Mouse (Mus musculus) adrenal gland, postnatal 4 days (tissue): Measurements from ENCODE around the gene Arhgef16. TPM values are rescaled to one million over a fixed set of nuclear protein-coding genes. Genes with fewer than 3 reads are reported as not detected.

Experiments used
- DNase-seq, 2 experiments: peaks; one replicate each; pipeline ENCODE4 v3.0.0; 2021 to 2022; ENCODE audit warnings: low spot score in 2 of 2, mixed read lengths in 2 of 2
- long read RNA-seq, 2 experiments: library from polyadenylated mRNA; stranded (forward); transcript quantifications; one replicate each; pipeline ENCODE4 v2.0.0; 2021
- total RNA-seq, 2 experiments: library from RNA; stranded (reverse); gene quantifications; 2 replicates each; pipeline ENCODE4 v1.2.3; 2021

Arhgef16 gene
- total RNA-seq: 1 to 10 TPM; 2.2 to 8.5 TPM
- long read RNA-seq, experiment 1, partial matches to known transcripts: 0 of 3 reads
- long read RNA-seq, experiment 1, other reads (novel, unspliced or antisense): 3 of 3 reads
- long read RNA-seq, experiment 2, partial matches to known transcripts: 4 of 15 reads
- long read RNA-seq, experiment 2, other reads (novel, unspliced or antisense): 9 of 15 reads

DNA sequence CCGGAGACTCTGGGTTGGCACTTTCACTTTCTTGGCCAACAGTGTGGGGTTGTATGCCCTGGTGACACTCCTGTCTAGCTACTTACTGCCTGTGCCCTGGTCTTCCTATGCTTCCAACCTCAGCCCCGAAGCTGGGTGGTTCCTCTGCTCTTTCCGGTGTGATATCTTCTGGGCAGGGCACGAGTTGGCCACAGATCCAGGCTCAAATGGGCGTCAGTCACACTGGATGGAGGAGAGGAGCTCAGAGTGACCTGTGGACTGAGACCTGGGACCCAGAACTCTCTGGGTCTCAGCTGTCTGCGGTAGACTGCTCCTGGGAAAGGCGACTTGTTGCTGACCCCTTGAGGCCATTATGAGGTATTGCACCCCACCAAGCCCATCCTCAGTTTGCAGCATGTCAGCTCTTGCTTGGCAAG lies at the start of gene Arhgef16:
Arhgef16 (minus strand) TSS at position 211 of the 416 bp plus-strand sequence.
- no peak for DNase-seq

DNA sequence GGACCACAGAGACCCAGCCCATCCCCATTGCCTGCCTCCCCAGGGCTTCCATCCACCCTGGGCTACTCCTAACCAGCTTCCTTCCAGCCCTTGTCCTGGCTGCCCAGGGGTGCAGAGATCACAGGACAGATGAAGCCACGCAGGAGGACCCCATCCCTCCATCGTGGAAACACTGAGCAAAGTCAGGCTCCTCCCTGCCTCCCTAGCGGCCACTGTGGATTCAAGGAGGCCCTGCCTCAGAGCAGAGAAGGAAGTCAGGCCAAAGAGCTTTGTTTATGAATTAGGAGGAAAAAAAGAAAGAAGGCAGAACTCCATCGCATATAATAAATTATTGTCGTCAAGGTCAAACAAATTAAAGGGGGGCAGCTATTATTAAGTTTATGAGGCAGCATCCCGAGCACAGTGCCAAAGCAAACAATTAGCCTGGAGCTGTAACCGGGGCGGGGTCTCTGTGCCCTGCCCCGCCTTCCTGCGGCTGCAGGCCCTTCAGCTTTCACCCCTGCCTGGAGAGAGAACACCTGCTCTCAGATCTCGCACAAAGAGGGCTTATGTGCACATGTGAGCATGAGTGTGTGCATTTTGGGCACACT lies 46.8 kb upstream of the Arhgef16 start:
- DNase-seq: no peak

DNA sequence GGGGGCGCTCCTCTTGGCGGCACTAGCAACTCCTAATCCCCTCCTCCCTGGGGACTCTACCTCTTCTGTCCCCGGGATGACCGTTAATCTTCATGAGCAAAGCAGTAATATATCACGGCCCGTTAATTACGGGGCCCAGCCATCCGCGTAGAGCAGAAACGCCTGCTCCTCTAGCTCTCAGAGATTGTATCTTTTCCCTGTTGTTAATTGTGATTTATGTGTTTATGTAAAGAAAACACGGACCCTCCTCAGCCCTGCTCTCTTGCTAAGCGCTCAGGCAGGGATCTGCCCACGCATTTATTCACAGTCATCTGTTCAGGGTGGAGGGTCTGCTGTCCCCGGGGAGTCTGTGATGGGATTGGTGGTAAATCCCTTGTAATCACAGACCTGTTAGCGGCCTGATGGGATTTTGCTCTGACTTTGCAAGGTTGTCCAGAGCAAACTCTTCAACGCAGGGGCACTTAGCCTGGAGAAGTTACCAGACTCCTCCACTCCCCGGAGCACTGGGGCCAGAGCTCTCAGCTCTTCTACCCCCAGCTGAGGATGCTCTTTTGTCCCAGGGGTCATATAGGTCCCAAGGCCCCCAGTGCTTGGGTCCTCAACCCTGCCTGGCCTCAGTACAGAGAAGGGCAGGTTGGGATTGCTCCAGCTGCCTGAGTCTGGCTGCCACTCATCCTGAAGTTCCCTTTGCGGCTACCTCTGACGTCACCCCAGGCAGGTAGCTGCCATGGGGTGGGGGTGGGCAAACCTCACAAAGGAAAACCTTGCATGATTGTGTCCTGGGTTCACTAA lies 45.5 kb upstream of the Arhgef16 start:
- DNase-seq: no peak

DNA sequence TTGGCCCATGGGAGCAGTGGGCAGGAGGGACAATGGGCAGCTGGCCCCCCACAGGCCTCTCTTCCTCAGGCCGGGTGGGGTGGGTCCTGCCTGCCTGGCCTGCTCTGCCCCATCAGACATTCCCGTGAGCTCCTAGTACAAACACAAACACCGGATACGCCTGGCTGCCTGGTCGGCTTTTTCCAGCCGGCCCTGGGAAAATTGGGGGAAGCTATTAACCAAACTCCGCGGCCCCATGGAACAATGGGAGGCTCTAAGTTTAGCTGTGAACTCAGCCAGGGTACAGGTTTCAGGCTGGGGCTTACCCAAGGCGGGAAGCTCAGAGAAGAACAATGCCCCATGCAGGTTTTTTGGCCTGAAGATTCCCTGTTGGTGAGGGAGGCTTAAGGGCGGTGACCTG lies 35.2 kb upstream of the Arhgef16 start:
- no peak for DNase-seq

DNA sequence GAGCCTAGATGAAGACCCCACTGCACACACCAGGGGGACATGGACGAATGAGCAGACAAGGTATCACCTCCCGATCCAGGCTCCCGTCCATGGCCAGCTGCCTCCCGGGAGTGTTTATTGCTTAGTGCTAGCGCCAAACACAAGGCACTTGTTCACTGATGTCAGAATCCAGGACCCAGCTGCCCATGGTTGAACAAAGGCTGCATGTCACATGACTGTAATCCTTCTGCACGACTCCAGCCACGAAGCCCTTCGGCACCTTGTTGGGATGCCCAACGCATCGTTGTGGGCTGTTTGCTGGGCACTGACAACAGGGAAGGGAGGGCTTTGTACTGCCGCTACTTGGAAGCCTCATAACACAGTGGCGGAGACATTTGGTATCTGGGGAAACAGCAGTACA lies 34.3 kb upstream of the Arhgef16 start, which contains the start of gene B230104I21Rik:
B230104I21Rik (plus strand) TSS at position 367 of the 400 bp plus-strand sequence.
- no peak for DNase-seq

DNA sequence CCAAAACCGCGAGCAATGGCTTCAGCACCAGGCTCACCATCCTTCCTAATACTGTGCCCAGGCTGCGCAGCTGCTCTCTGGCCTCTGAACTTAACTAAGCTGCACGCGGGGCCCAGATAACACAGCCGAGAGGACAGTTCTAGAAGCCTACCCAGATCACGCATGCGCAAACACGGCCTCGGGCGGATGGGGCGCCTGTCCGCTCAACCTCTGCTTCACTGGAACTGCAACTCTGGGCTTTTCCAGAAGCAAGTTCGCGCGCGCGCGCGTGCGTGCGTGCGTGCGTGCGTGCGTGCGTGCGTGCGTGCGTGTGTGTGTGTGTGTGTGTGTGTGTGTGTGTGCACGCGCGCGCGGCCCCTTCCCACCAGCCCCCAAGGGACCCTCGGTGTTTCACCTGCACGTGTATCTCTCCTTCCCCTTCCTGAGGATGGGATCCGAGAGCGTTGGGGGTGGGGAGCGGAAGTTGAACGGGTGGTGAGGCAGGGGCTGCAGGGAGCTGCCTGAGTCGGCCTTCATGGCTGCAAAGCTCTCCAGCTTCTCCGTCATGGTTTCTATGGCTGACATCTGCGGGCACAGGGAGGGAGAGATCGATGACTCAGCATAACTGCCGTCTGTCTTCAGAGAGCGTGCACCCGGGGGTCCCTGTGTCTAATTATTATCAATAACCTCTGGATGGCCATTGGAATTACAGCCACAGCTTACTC lies 33.4 kb upstream of the Arhgef16 start:
- DNase-seq: no peak

DNA sequence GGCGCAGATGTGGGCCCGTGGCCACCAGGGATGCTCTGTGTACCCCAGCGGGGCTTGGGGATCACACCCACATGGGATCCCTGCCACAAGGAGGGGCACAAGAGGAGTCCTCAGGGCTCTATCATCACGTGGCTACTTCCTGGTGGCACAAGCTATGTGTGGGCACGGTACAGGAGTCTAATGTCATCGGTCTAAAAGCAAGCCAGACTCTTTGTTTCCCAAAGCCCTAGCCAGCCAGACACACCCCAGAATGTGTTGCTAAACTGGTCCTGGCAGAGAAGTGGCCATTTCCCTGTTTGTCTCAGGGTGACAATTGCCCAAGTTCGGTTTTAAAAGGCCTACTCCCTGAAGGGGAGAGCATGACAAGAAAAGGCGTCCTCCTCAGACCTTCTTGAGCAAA lies 31.8 kb upstream of the Arhgef16 start:
- no peak for DNase-seq

DNA sequence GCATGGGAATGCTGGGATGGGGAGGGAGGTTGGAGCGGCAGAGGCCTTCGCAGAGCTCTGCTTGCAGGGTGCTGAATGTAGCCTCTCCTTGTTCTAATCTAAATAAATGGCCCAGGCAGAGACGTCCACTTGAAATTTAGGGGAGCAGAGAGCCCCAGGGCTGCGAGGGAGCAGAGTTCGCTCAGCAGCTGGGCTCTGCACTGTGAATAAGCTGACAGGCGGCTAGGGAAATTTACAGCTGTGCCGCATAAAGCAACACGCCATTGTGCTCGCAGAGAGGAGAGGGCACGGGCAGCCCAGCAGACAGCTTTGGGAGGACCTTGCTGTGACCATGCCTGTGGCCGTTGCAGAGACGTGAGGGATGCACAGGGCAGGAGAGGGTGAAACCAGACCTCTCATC lies 29.8 kb upstream of the Arhgef16 start:
- DNase-seq: no peak

DNA sequence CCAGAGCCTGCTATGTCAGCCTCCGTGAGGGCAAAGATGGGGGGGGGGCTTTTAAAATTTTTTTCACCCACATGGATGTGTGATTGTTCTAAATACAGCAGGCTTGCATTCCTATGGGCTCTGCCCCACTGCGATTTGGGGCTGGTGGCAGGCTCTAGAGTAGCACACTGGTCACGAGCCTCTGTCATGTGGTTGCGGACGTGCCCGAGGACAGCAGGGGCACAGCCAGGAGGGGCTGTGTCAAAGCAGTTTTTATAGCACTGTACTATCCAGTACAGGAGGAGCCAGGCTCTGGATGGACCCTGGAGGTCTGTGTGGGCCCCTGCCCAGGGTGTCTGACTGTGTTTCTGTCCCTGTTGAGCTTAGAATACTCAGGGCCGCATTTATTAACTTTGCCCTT lies 28.5 kb upstream of the Arhgef16 start:
- no peak for DNase-seq

DNA sequence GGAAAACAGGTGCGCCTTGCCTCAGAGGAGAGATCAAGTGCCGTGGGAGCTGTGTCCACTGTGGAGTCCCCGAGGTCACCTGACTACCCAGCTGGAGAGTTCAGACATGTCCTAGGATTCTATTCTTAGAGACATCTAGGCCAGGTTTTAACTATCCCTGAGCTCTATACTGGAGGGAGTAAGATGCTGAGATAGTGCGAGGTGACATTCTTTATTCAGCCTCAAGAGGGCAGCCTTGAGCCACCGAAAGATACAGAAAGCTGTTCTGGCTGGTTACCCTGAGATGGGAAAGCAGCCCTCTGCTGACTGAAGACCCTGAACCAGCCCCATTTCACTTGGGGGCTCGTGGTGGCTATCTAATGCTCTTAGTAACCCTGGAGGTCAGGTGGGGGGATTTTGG lies 27.4 kb upstream of the Arhgef16 start:
- DNase-seq: no peak

DNA sequence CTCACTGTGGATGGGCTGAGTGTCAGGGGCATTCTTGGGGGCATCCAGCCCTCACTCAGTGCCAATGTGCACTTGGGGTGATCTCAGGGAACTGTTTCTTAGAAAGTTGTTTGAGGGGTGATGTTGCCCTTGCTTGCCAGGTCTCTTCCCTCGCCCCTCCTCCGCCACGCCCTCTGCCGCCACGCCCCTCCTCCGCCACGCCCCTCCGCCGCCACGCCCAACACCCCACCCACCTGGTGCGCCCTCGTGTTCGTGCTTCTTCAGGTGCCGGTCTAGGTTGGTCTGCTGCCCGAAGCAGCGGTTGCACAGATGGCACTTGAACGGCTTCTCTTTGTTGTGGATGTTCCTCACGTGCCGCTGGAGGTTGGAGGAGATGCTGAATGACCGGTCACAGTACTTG lies 27.0 kb upstream of the Arhgef16 start:
- no peak for DNase-seq

DNA sequence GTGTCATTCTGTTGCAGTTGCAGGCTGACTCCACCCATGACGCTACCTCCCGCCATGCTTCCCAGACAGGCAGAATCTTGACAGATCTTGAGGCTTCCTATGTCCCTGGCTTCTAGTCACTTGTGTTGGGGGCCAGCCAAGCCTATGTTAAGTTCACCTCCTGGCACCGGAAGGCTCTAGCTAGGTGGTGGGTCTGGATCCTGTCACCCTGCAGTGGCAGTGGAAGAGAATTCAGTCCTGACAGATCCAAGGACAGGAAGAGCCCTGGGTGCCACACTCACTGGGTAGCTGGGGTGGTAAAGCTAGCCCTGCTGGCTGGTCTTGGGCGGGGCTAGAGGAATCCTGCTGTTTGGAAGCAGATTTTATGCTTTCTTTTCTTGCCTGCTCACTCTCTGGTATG lies 23.9 kb upstream of the Arhgef16 start:
- no peak for DNase-seq

DNA sequence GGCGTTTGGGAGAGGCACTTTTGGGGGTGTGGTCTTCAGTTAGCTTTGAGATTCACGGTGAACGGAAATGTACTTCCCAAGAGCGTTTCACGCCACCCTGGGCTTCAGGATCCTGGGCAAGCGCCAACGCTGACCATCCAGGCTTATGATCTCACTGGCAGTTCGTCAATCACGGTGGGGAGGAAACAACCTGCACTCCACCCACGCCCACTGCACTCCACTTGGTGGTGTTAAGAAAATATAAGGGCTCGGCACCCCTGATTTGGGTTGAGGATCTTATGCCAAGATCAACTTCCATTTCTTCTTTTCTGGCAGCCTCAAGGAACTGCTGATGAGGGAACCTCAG lies 12.1 kb upstream of the Arhgef16 start:
- DNase-seq: no peak

DNA sequence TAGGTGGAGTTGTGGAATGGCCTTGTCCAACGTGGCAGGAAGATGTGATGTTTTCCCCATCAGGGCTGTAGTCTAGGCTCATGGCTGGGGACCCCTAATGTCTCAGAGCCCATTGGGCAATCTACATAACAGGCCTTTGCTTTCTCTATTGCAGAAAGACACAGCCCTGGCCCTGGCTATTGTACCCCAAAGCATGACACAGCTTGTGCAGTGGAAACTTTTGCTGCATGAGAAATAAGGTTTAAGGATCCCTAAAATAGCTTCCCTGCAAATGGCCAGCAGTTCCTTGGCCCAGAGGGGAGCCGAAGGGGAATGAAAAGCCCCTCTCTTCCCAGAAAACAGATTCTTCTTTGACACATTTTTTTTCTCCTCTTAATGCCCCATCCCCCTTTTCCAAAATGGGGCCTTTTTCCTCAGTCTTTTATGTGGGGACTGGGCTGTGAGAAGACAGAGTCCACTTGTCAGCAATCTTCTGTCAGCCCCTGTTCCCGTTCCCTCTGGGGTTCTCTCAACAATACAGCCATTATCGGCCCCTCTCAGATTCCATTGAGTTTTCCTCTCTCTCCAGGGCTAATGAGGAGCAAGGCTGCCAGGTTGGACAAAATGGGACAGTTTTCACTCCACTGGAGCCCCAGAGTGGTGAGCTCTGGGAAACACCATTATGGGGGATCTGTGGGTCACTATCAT lies 11.6 kb upstream of the Arhgef16 start:
- DNase-seq: no peak

DNA sequence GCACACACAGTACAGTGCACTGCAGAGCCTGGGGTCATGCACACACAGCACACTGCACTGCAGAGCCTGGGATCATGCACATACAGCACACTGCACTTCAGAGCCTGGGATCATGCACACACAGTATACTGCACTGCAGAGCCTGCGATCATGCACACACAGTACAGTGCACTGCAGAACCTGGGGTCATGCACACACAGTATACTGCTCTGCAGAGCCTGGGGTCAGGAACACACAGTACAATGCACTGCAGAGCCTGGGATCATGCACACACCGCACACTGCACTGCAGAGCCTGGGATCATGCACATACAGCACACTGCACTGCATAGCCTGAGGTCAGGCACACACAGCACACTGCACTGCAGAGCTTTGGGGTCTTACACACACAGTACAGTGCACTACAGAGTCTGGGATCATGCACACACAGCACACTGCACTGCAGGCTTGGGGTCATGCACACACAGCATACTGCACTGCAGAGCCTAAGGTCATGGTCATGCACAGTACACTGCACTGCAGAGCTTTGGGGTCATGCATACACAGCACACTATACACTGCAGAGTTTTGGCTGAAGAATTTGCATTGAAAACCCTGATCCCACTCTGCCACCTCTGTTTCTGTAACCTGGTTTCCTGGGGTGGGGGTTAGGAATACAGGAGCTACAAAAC lies 10.8 kb upstream of the Arhgef16 start:
- no peak for DNase-seq

DNA sequence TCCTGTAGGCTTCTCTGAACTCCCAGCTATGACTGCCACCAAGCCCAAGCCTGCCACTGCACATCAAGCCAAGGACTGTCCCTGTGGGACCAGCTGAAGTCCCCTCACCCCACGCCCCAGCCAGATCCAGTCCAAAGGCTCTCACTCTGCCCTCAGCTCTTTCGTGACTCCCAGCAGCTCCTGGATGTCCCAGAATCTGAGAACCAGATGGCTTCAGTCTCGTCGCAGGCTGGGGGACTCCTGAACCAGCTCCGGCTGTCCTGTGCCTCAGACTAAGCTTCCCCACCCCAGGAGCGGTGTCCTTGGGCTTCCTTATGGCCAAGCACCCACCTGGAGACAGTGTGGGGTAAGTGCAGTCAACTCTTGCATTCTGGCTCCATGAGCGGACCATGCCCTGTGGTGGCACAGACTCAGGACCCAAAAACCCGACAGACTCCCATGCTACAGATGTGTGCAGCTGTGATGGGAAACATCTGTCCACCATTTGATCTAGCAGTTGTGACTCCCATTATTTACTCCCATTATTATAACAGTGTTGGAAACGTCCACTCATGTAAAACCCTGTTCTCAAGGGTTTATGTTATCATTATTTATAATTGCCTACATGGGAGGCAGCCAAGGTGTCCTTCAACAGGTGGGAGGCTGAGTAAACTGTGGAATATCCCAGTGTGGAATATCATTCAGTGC lies 9.2 kb upstream of the Arhgef16 start:
- no peak for DNase-seq

DNA sequence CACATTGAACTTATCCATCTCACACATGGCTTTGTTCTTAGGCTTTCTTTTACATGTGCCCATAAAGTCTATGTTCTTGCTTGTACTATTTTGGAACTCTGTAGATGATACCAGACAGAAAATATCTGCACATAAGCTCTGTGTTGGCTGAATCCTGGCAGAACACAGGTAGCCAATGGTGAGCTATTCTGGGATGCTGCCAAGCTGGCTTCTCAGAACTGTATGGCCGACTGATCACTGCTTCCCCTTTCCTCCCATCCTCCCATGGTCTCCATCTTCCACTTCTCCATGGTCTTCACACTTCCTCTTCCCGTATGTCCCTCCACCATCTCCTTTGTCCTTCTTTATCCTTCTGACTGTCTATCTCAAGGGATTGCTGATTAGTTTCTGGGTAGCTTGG lies 7.7 kb upstream of the Arhgef16 start:
- DNase-seq: no peak

DNA sequence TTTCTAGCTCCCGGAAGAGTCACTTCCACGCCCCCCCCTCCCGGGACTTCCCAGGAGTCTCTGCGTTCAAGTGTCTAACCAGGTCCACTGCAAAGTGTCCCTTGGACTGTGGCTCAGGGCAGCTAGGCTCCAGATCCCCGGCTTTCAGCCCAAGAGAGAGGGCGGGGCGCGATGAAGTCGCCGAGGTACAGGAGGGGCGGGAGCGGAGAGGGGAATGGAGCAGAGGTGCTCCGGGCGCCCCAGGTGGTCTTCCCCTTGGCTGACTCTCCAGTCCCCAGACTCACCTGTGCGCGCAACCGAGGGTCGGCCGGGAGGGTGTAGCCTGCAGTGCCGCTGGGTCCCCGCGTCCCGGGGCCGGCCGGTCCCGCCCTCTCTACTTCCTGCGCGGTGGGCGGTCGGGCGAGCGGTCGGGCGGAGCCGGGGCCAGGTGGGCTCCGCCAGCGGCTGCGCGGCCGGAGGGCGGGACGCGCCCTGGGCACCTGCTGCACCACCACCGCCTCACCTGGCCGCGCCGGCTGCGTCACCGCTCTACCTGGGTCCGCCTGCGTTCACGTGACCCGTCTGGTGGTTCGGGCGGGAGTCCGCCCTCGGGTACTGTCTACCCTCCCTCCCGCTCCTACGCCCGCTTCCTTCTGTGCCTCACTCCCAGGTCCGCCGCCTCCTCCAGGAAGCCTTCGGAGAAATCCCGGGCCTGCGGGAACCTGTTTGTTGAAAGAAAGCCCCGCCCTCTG lies 1.8 kb downstream of the Arhgef16 start:
- no peak for DNase-seq

DNA sequence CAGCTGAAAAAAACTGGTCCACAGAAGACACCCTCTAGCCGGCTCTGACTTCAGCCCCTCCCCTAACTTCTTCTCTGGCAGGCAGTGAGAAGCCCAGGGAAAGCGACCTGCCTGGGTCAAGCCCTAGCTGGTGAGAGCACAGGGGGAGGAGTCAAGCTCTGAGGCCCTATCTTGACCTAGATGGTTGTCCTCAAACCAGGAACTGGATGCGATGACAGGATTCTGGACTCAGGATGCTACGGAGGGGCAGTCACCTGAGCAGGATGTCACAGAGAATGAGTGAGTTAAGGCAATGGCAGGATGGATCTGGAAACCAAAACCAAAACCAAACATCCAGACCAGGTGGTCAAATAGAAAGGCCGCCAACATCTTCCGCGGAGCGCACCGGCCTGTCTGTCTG lies 3.7 kb downstream of the Arhgef16 start:
- no peak for DNase-seq
